Mouse (Mus musculus): Measurements from ENCODE around the gene Cldn24. TPM values are rescaled to one million over a fixed set of nuclear protein-coding genes. Genes with fewer than 3 reads are reported as not detected.

Gene Cldn24
- polyA plus RNA-seq, 2 experiments = not detected

GRCm38 (mm10) chr8:47825596-47825995 lies 3.7 kb downstream of the Cldn24 start:
- 60% methylated on average over 5 of the region's 5 CpGs for WGBS

DNA sequence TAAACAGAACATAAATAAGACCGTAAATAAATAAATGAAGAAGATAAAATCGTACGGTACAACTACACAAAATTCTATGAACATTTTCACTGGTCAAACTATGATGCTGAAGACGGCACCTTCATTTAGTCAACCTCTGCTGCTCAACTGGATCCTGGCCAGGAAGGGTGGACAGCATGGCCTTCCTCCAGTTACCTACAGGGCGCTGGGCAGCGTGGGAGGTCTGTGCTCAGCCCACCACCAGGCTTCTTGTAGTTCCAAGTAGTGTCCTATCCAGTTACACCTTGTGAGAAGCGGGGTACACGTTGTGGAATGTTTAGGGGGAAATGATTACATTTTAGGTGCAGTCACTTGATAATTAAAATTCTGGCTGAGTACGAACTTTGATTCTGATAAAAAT lies 5.0 kb downstream of the Cldn24 start:
- no peak overlapping the region for H3K4me3 ChIP-seq (replicated peaks; ENCODE audit: low read length)
- WGBS = 80% methylated on average over 9 of the region's 9 CpGs
- no peak overlapping the region for H3K27ac ChIP-seq (replicated peaks; ENCODE audit: low read depth, low read length)
- ATAC-seq (ENCODE audit: low FRiP score, low read depth) (no peak; the same call in 1 of the 2 replicates), DNase-seq (ENCODE audit: low spot score) (no peak)
- H3K4me1 ChIP-seq (ENCODE audit: control insufficient read depth, insufficient read depth, low read length) = peaks cover 3% of the 10 kb centered on the region; the same call in 1 of the 2 replicates
- no peak for TF ChIP-seq POLR2A (IDR thresholded peaks at IDR 0.05; ENCODE audit: borderline replicate concordance, extremely low read depth, insufficient read depth, insufficient read length)
- H3K27me3 ChIP-seq (ENCODE audit: control insufficient read depth, insufficient read depth, low read length) = no peaks in the 10 kb centered on the region
- no peak overlapping the region for H3K9ac ChIP-seq (ENCODE audit: low read depth, low read length, severe bottlenecking)
- H3K4me2 ChIP-seq (replicated peaks; ENCODE audit: low read depth, low read length, severe bottlenecking) = no peak overlapping the region
- H3K36me3 ChIP-seq (ENCODE audit: control insufficient read depth, insufficient read depth, low read length) = peaks cover 41% of the 10 kb centered on the region
- no peaks in the 10 kb centered on the region for H3K9me3 ChIP-seq (ENCODE audit: control insufficient read depth, low read length)

More at GRCm38 (mm10) chr8:47825596-47825995, 3.7 kb downstream of the Cldn24 start:
- no peaks in the 10 kb centered on the region for H3K27me3 ChIP-seq (ENCODE audit: control insufficient read depth, insufficient read depth, low read length)
- no peak overlapping the region for H3K27ac ChIP-seq (replicated peaks; ENCODE audit: low read depth, low read length)
- peaks cover 3% of the 10 kb centered on the region; the same call in 1 of the 2 replicates for H3K4me1 ChIP-seq (ENCODE audit: control insufficient read depth, insufficient read depth, low read length)
- ATAC-seq (ENCODE audit: low FRiP score, low read depth) (no peak), DNase-seq (ENCODE audit: low spot score) (no peak)
- H3K4me3 ChIP-seq (replicated peaks; ENCODE audit: low read length) = no peak overlapping the region
- H3K4me2 ChIP-seq (replicated peaks; ENCODE audit: low read depth, low read length, severe bottlenecking) = no peak overlapping the region
- peaks cover 28% of the 10 kb centered on the region for H3K36me3 ChIP-seq (ENCODE audit: control insufficient read depth, insufficient read depth, low read length)
- no peak for TF ChIP-seq POLR2A (IDR thresholded peaks at IDR 0.05; ENCODE audit: borderline replicate concordance, extremely low read depth, insufficient read depth, insufficient read length)
- no peaks in the 10 kb centered on the region for H3K9me3 ChIP-seq (ENCODE audit: control insufficient read depth, low read length)
- H3K9ac ChIP-seq (ENCODE audit: low read depth, low read length, severe bottlenecking) = no peak overlapping the region

- H3K4me1 ChIP-seq (ENCODE audit: control insufficient read depth, insufficient read depth, low read length) = peaks cover 8% of the 10 kb centered on the region; the same call in 1 of the 2 replicates
- no peaks in the 10 kb centered on the region for H3K9me3 ChIP-seq (ENCODE audit: control insufficient read depth, low read length)
- H3K27me3 ChIP-seq (ENCODE audit: control insufficient read depth, insufficient read depth, low read length) = no peaks in the 10 kb centered on the region
- ATAC-seq (ENCODE audit: low FRiP score, low read depth) (no peak), DNase-seq (ENCODE audit: low spot score) (no peak)
- TF ChIP-seq POLR2A (IDR thresholded peaks at IDR 0.05; ENCODE audit: borderline replicate concordance, extremely low read depth, insufficient read depth, insufficient read length) = no peak
- no peak overlapping the region for H3K27ac ChIP-seq (replicated peaks; ENCODE audit: low read depth, low read length)
- WGBS = 79% methylated on average over 6 of the region's 6 CpGs
- H3K9ac ChIP-seq (ENCODE audit: low read depth, low read length, severe bottlenecking) = no peak overlapping the region
- no peak overlapping the region for H3K4me2 ChIP-seq (replicated peaks; ENCODE audit: low read depth, low read length, severe bottlenecking)
- H3K4me3 ChIP-seq (replicated peaks; ENCODE audit: low read length) = no peak overlapping the region
- H3K36me3 ChIP-seq (ENCODE audit: control insufficient read depth, insufficient read depth, low read length) = peaks cover 46% of the 10 kb centered on the region
These were observed 10.7 kb downstream of the Cldn24 start for GRCm38 (mm10) chr8:47832616-47833015.

DNA sequence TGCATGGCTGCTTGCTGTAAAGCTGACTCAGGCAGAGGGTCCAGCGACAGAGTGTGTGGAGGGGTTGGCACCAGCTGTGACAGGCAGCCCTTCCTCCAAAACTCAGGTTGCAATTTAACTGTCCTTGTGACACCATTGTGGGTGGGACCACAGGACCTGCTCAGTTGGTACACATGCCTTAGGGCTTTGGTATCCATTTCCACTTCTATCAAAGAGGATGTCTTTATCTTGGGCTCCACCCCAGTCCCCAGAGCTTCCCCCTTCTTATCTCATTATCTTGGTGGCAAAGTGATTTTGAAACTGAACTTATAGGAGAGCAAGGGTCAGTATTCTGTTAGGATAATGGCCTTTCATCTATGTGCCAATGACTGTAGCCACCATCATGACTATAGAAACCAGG lies 12.0 kb downstream of the Cldn24 start:
- Histone ChIP-seq H3K4me3 (replicated peaks; ENCODE audit: low read length) (no peak overlapping the region), H3K27ac (replicated peaks; ENCODE audit: low read depth, low read length) (no peak overlapping the region), H3K4me1 (ENCODE audit: control insufficient read depth, insufficient read depth, low read length) (peaks cover 8% of the 10 kb centered on the region; the same call in 1 of the 2 replicates), H3K9ac (ENCODE audit: low read depth, low read length, severe bottlenecking) (no peak overlapping the region), H3K9me3 (ENCODE audit: control insufficient read depth, low read length) (no peaks in the 10 kb centered on the region), H3K27me3 (ENCODE audit: control insufficient read depth, insufficient read depth, low read length) (no peaks in the 10 kb centered on the region), H3K36me3 (ENCODE audit: control insufficient read depth, insufficient read depth, low read length) (peaks cover 42% of the 10 kb centered on the region), H3K4me2 (replicated peaks; ENCODE audit: low read depth, low read length, severe bottlenecking) (no peak overlapping the region)
- DNase-seq (ENCODE audit: low spot score) = no peak
- no peak for TF ChIP-seq POLR2A (IDR thresholded peaks at IDR 0.05; ENCODE audit: borderline replicate concordance, extremely low read depth, insufficient read depth, insufficient read length)
- no peak for ATAC-seq (ENCODE audit: low FRiP score, low read depth)
- whole genome bisulfite sequencing = 33% methylated on average over 1 of the region's 1 CpGs

- Histone ChIP-seq H3K27me3 (ENCODE audit: control insufficient read depth, insufficient read depth, low read length) (no peaks in the 10 kb centered on the region), H3K27ac (replicated peaks; ENCODE audit: low read depth, low read length) (no peak overlapping the region), H3K9me3 (ENCODE audit: control insufficient read depth, low read length) (no peaks in the 10 kb centered on the region), H3K4me2 (replicated peaks; ENCODE audit: low read depth, low read length, severe bottlenecking) (no peak overlapping the region), H3K9ac (ENCODE audit: low read depth, low read length, severe bottlenecking) (no peak overlapping the region), H3K4me3 (replicated peaks; ENCODE audit: low read length) (no peak overlapping the region), H3K4me1 (ENCODE audit: control insufficient read depth, insufficient read depth, low read length) (no peaks in the 10 kb centered on the region), H3K36me3 (ENCODE audit: control insufficient read depth, insufficient read depth, low read length) (peaks cover 78% of the 10 kb centered on the region)
- 79% methylated on average over 7 of the region's 7 CpGs for WGBS
- ATAC-seq (ENCODE audit: low FRiP score, low read depth) = no peak
- no peak for DNase-seq (ENCODE audit: low spot score)
- TF ChIP-seq POLR2A (IDR thresholded peaks at IDR 0.05; ENCODE audit: borderline replicate concordance, extremely low read depth, insufficient read depth, insufficient read length) = no peak
These were observed 21.1 kb downstream of the Cldn24 start for GRCm38 (mm10) chr8:47843063-47843462.

DNA sequence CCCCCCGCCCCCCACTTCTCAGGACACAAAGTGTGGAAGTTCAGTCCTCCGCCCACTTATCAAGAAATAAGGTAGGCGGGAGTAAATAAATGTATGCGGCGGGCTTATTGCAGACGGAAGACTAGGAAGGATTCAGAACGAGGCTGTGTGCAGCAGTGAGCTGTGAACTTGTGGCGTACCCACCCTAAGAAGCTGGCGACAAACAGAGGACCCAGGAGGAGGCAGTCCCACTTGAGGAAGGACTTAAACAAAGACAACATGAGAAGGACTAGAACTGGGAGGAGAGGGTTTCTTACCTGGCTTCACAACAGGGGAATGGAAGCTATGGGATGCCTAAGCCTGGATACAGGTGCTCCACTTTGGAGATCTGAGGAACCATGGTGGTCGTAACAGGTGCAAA lies 21.7 kb downstream of the Cldn24 start:
- no peaks in the 10 kb centered on the region for H3K9me3 ChIP-seq (ENCODE audit: control insufficient read depth, low read length)
- H3K4me3 ChIP-seq (replicated peaks; ENCODE audit: low read length) = no peak overlapping the region
- ATAC-seq (ENCODE audit: low FRiP score, low read depth) = no peak
- no peak overlapping the region for H3K4me2 ChIP-seq (replicated peaks; ENCODE audit: low read depth, low read length, severe bottlenecking)
- no peak overlapping the region for H3K9ac ChIP-seq (ENCODE audit: low read depth, low read length, severe bottlenecking)
- H3K36me3 ChIP-seq (ENCODE audit: control insufficient read depth, insufficient read depth, low read length) = peaks cover 80% of the 10 kb centered on the region
- H3K27ac ChIP-seq (replicated peaks; ENCODE audit: low read depth, low read length) = no peak overlapping the region
- TF ChIP-seq POLR2A (IDR thresholded peaks at IDR 0.05; ENCODE audit: borderline replicate concordance, extremely low read depth, insufficient read depth, insufficient read length) = no peak
- no peak for DNase-seq (ENCODE audit: low spot score)
- no peaks in the 10 kb centered on the region for H3K4me1 ChIP-seq (ENCODE audit: control insufficient read depth, insufficient read depth, low read length)
- WGBS = 97% methylated on average over 10 of the region's 10 CpGs
- no peaks in the 10 kb centered on the region for H3K27me3 ChIP-seq (ENCODE audit: control insufficient read depth, insufficient read depth, low read length)
